Mouse (Mus musculus) MEL (cell line): Measurements from ENCODE around the gene Rnf167. TPM values are rescaled to one million over a fixed set of nuclear protein-coding genes. Genes with fewer than 3 reads are reported as not detected.

ENCODE experiments used
- DNase-seq: peaks from one replicate; pipeline ENCODE4 v3.0.0; 2011; ENCODE audit warnings: low read depth, low spot score
- H3K27ac ChIP-seq: 2 replicates; pipeline ENCODE4 v1.5.1; 2012; ENCODE audit warnings: low read depth, mild to moderate bottlenecking, control low read depth, low read length, moderate library complexity; ENCODE audit not compliant: control insufficient read depth
- H3K27me3 ChIP-seq, 2 experiments: fragments of 150-350 bp in 1 of 2; sonication (generic) in 1 of 2; 2 replicates each; pipeline ENCODE4 v1.6.1; 2012; ENCODE audit warnings: low read length in 2 of 2, mild to moderate bottlenecking in 2 of 2, improper control_type of control experiment in 1 of 2, moderate library complexity in 1 of 2; ENCODE audit not compliant: insufficient read depth in 2 of 2, control insufficient read depth in 1 of 2
- H3K36me3 ChIP-seq, 2 experiments: 2 replicates each; pipeline ENCODE4 v1.6.1; 2012 to 2014; ENCODE audit warnings: low read length in 2 of 2, improper control_type of control experiment in 1 of 2, inconsistent platforms in 1 of 2, mild to moderate bottlenecking in 1 of 2; ENCODE audit not compliant: insufficient read depth in 2 of 2, control insufficient read depth in 1 of 2
- H3K4me1 ChIP-seq, 2 experiments: fragments of 150-350 bp in 1 of 2; sonication (generic) in 1 of 2; 2 replicates each; pipeline ENCODE4 v1.6.1; 2012; ENCODE audit warnings: low read length in 2 of 2, improper control_type of control experiment in 1 of 2, mild to moderate bottlenecking in 1 of 2; ENCODE audit not compliant: insufficient read depth in 2 of 2, control insufficient read depth in 1 of 2
- H3K4me3 ChIP-seq, 2 experiments: fragments of 150-350 bp in 1 of 2; sonication (generic) in 1 of 2; 2 replicates each; pipeline ENCODE4 v1.5.1; 2012; ENCODE audit warnings: low read depth in 2 of 2, low read length in 2 of 2, mild to moderate bottlenecking in 2 of 2, moderate library complexity in 2 of 2, control low read depth in 1 of 2, improper control_type of control experiment in 1 of 2; ENCODE audit not compliant: control insufficient read depth in 1 of 2, insufficient read depth in 1 of 2
- H3K79me2 ChIP-seq: 2 replicates; pipeline ENCODE4 v1.6.1; 2012; ENCODE audit warnings: mild to moderate bottlenecking, low read length, moderate library complexity; ENCODE audit not compliant: control insufficient read depth, poor library complexity, insufficient read depth
- H3K9ac ChIP-seq: 2 replicates; pipeline ENCODE4 v1.6.1; 2012; ENCODE audit warnings: low read depth, mild to moderate bottlenecking, control low read depth, low read length, moderate library complexity; ENCODE audit not compliant: control insufficient read depth, poor library complexity, severe bottlenecking
- H3K9me3 ChIP-seq: fragments of 150-350 bp; sonication (generic); replicated peaks from 2 replicates; pipeline ENCODE4 v1.6.1; 2012; ENCODE audit warnings: mild to moderate bottlenecking, low read length, improper control_type of control experiment, moderate library complexity; ENCODE audit not compliant: insufficient read depth
- CHD1 ChIP-seq: IDR thresholded peaks from 2 replicates; pipeline ENCODE4 v1.6.1; 2012; ENCODE audit warnings: low read depth, mild to moderate bottlenecking, inconsistent platforms, low read length, improper control_type of control experiment
- E2F4 ChIP-seq: IDR thresholded peaks from 2 replicates; pipeline ENCODE4 v1.6.1; 2011; ENCODE audit warnings: low read depth, low read length, improper control_type of control experiment, borderline replicate concordance
- ELF1 ChIP-seq: IDR thresholded peaks from 2 replicates; pipeline ENCODE4 v1.6.1; 2014; ENCODE audit warnings: low read depth, mild to moderate bottlenecking, inconsistent platforms, low read length, improper control_type of control experiment, moderate library complexity
- ETS1 ChIP-seq: IDR thresholded peaks from 2 replicates; pipeline ENCODE4 v1.6.1; 2012; ENCODE audit warnings: low read depth, mild to moderate bottlenecking, inconsistent platforms, low read length, improper control_type of control experiment, moderate library complexity
- GATA1 ChIP-seq: IDR thresholded peaks from 2 replicates; pipeline ENCODE4 v1.6.1; 2011; ENCODE audit warnings: low read depth, low read length, improper control_type of control experiment
- HCFC1 ChIP-seq: IDR thresholded peaks from 2 replicates; pipeline ENCODE4 v1.6.1; 2012; ENCODE audit warnings: low read depth, mild to moderate bottlenecking, inconsistent platforms, low read length, improper control_type of control experiment, moderate library complexity
- JUND ChIP-seq: IDR thresholded peaks from 2 replicates; pipeline ENCODE4 v1.6.1; 2011; ENCODE audit warnings: low read depth, mild to moderate bottlenecking, improper control_type of control experiment, low read length
- KAT2A ChIP-seq: conservative IDR thresholded peaks from 2 replicates; pipeline ENCODE4 v1.6.1; 2012; ENCODE audit warnings: low read depth, low read length, improper control_type of control experiment, inconsistent platforms
- MAFK ChIP-seq: IDR thresholded peaks from 2 replicates; pipeline ENCODE4 v1.6.1; 2011; ENCODE audit warnings: low read depth, mild to moderate bottlenecking, low read length, improper control_type of control experiment, borderline replicate concordance
- MAX ChIP-seq: IDR thresholded peaks from 2 replicates; pipeline ENCODE4 v1.6.1; 2011; ENCODE audit warnings: low read length, improper control_type of control experiment
- MAZ ChIP-seq: IDR thresholded peaks from 2 replicates; pipeline ENCODE4 v1.6.1; 2012; ENCODE audit warnings: low read depth, mild to moderate bottlenecking, inconsistent platforms, low read length, improper control_type of control experiment
- MXI1 ChIP-seq: IDR thresholded peaks from 2 replicates; pipeline ENCODE4 v1.6.1; 2011; ENCODE audit warnings: mild to moderate bottlenecking, low read depth, low read length, improper control_type of control experiment
- MYB ChIP-seq: IDR thresholded peaks from 2 replicates; pipeline ENCODE4 v1.6.1; 2011; ENCODE audit warnings: mild to moderate bottlenecking, low read depth, low read length, improper control_type of control experiment
- NELFE ChIP-seq: IDR thresholded peaks from 2 replicates; pipeline ENCODE4 v1.6.1; 2011; ENCODE audit warnings: low read depth, low read length, improper control_type of control experiment
- NRF1 ChIP-seq: IDR thresholded peaks from 2 replicates; pipeline ENCODE4 v1.6.1; 2014; ENCODE audit warnings: low read depth, mild to moderate bottlenecking, inconsistent platforms, low read length, improper control_type of control experiment, moderate library complexity; ENCODE audit not compliant: poor library complexity, insufficient read depth, severe bottlenecking
- POLR2A ChIP-seq, 2 experiments: IDR thresholded peaks; 2 replicates each; pipeline ENCODE4 v1.6.1; 2011 to 2012; ENCODE audit warnings: low read length in 2 of 2, mild to moderate bottlenecking in 2 of 2, control low read depth in 1 of 2, improper control_type of control experiment in 1 of 2, low read depth in 1 of 2, moderate library complexity in 1 of 2; ENCODE audit not compliant: control insufficient read depth in 1 of 2, insufficient read depth in 1 of 2, poor library complexity in 1 of 2
- POLR2AphosphoS2 ChIP-seq: IDR thresholded peaks from 2 replicates; pipeline ENCODE4 v1.6.1; 2011; ENCODE audit warnings: low read length, improper control_type of control experiment
- POLR2AphosphoS5 ChIP-seq: IDR thresholded peaks from 2 replicates; pipeline ENCODE4 v1.6.1; 2012; ENCODE audit warnings: low read depth, borderline replicate concordance, mild to moderate bottlenecking, inconsistent platforms, low read length, moderate library complexity, mixed read lengths
- RAD21 ChIP-seq: IDR thresholded peaks from 2 replicates; pipeline ENCODE4 v1.6.1; 2011; ENCODE audit warnings: mild to moderate bottlenecking, low read depth, low read length, improper control_type of control experiment
- RCOR1 ChIP-seq: IDR thresholded peaks from 2 replicates; pipeline ENCODE4 v1.6.1; 2012; ENCODE audit warnings: low read depth, mild to moderate bottlenecking, inconsistent platforms, low read length, improper control_type of control experiment
- SIN3A ChIP-seq: IDR thresholded peaks from 2 replicates; pipeline ENCODE4 v1.6.1; 2012; ENCODE audit warnings: low read length, improper control_type of control experiment, inconsistent platforms
- SMC3 ChIP-seq: IDR thresholded peaks from 2 replicates; pipeline ENCODE4 v1.6.1; 2011; ENCODE audit warnings: low read depth, low read length, improper control_type of control experiment
- TAL1 ChIP-seq: IDR thresholded peaks from 2 replicates; pipeline ENCODE4 v1.6.1; 2012; ENCODE audit warnings: mild to moderate bottlenecking, inconsistent platforms, low read length, moderate library complexity, mixed read lengths
- TBP ChIP-seq: IDR thresholded peaks from 2 replicates; pipeline ENCODE4 v1.8.0; 2011; ENCODE audit warnings: low read depth, low read length, improper control_type of control experiment
- TCF12 ChIP-seq: IDR thresholded peaks from 2 replicates; pipeline ENCODE4 v1.6.1; 2014; ENCODE audit warnings: low read depth, mild to moderate bottlenecking, inconsistent platforms, low read length, improper control_type of control experiment, moderate library complexity
- UBTF ChIP-seq: IDR thresholded peaks from 2 replicates; pipeline ENCODE4 v1.6.1; 2012; ENCODE audit warnings: low read depth, mild to moderate bottlenecking, inconsistent platforms, low read length, improper control_type of control experiment, moderate library complexity, borderline replicate concordance; ENCODE audit not compliant: insufficient read depth
- USF1 ChIP-seq: IDR thresholded peaks from 2 replicates; pipeline ENCODE4 v1.6.1; 2014; ENCODE audit warnings: low read depth, mild to moderate bottlenecking, inconsistent platforms, low read length, improper control_type of control experiment, moderate library complexity
- USF2 ChIP-seq, 2 experiments: IDR thresholded peaks; 2 replicates each; pipeline ENCODE4 v1.6.1; 2011 to 2012; ENCODE audit warnings: improper control_type of control experiment in 2 of 2, low read length in 2 of 2, borderline replicate concordance in 1 of 2, inconsistent platforms in 1 of 2, low read depth in 1 of 2, mild to moderate bottlenecking in 1 of 2; ENCODE audit not compliant: insufficient read depth in 1 of 2
- ZC3H11A ChIP-seq: IDR thresholded peaks from 2 replicates; pipeline ENCODE4 v1.6.1; 2012; ENCODE audit warnings: low read depth, mild to moderate bottlenecking, inconsistent platforms, low read length, improper control_type of control experiment
- ZMIZ1 ChIP-seq: IDR thresholded peaks from 2 replicates; pipeline ENCODE4 v1.6.1; 2012; ENCODE audit warnings: low read depth, mild to moderate bottlenecking, inconsistent platforms, low read length, improper control_type of control experiment, moderate library complexity
- ZNF384 ChIP-seq: IDR thresholded peaks from 2 replicates; pipeline ENCODE4 v1.6.1; 2012; ENCODE audit warnings: low read depth, mild to moderate bottlenecking, inconsistent platforms, low read length, improper control_type of control experiment
- polyA plus RNA-seq, 2 experiments: library from polyadenylated mRNA; stranded (reverse) in 1 of 2; unstranded in 1 of 2; fragments of >175 nt in 1 of 2; fragments of >200 nt in 1 of 2; gene quantifications; 2 replicates each; pipeline versions ENCODE4 v1.2.1 to v1.2.4; 2012; ENCODE audit warnings: low replicate concordance in 2 of 2, low read depth in 1 of 2; ENCODE audit not compliant: insufficient read length in 2 of 2, insufficient read depth in 1 of 2, missing spikeins in 1 of 2
- total RNA-seq: library from RNA; depleted of rRNA; stranded (reverse); fragments of 300-350 nt; gene quantifications from 2 replicates; pipeline ENCODE4 v1.2.3, GENCODE M21; 2012

Gene Rnf167
- total and polyA plus RNA-seq, 3 experiments, result 31.4 to 44.4 TPM; not detected in 1

DNA sequence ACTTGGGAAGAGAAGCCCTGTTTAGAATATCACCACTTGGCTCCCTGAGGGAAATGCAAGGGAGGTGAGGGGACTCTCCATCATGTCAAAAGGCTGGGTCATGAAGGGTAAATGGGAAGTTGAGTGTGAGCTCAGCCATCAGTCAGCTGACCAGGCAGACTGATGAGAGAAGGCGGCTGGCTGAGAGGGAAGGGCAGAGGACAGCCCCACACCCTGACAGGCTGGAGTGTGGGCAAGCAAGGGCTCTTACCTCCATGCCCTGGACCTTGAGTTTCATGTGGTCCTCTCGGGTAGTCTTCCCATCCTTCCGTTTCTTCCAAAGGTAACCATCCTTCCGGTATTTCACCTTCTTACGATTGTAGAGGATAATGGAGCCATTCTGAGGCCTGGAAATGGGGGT is 36.6 kb downstream of the Rnf167 start:
- Histone ChIP-seq H3K4me3 (no peak overlapping the region), H3K4me1 (peaks cover 0 to 12% of the 10 kb centered on the region in 2 experiments; a peak in 3 of 4 replicates), H3K27me3 (no peaks in the 10 kb centered on the region), H3K9ac (no peak overlapping the region), H3K79me2 (peaks cover 4% of the 10 kb centered on the region; the same call in 1 of the 2 replicates), H3K36me3 (peaks cover 0 to 10% of the 10 kb centered on the region in 2 experiments; a peak in 2 of 4 replicates), H3K9me3 (no peaks in the 10 kb centered on the region), H3K27ac (no peak overlapping the region)
- no peak for DNase-seq
- TF ChIP-seq ZC3H11A (no peak), SMC3 (no peak), USF1 (no peak), MXI1 (no peak)

DNA sequence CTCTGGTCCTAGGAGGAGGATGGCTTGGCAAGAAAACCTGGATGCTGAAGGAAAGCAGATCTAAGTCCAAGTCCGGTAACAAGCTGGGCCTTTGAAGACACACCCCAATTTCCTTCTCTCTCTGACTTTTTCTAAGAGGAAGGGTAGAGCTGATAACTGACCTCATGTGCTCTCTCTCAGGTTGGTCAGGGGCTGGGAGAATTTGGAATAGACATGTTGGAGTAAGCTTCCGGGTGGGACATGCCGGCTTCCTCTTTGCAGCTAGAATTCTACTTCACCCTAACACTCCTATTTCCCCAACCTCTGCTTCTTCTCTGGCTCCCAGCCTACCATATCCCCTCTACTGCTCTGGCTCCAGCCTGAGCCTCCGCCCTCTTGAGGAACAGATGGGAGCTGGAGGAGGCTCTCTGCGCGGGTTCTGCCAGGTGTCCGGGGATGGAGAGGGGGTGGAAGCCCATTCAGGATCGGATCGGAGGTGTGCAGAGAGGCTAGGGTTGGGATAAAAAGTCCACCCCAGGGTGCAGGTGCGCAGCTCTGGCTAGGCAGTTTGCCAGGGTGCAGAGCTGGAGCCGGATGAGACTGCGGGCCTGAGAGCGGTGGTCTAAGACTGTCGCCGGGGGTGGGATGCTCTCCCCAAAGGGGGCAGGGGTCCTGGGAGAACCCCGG is 40.0 kb downstream of the Rnf167 start:
- Histone ChIP-seq H3K9me3 (no peaks in the 10 kb centered on the region), H3K27me3 (no peaks in the 10 kb centered on the region), H3K27ac (peak overlapping the region; percentile 48), H3K36me3 (peaks cover 0 to 5% of the 10 kb centered on the region in 2 experiments; a peak in 2 of 4 replicates), H3K79me2 (peaks cover 4% of the 10 kb centered on the region; the same call in 1 of the 2 replicates), H3K4me1 (peaks cover 0 to 9% of the 10 kb centered on the region in 2 experiments; a peak in 2 of 4 replicates), H3K4me3 (peak overlapping the region; percentile 63 to 79), H3K9ac (peak overlapping the region; percentile 86)
- DNase-seq, result peak; percentile 78
- TF ChIP-seq MXI1 (peak; percentile 10; the same call in 1 of the 2 replicates), ZMIZ1 (0 out of 2 replicates have a peak, but pooled peaks have one; percentile 6), ELF1 (peak; percentile 65), NELFE (peak; percentile 33; the same call in 1 of the 2 replicates), ETS1 (0 out of 2 replicates have a peak, but pooled peaks have one; percentile 25), POLR2AphosphoS2 (no peak), ZNF384 (no peak), RAD21 (no peak), RCOR1 (no peak), POLR2AphosphoS5 (no peak), USF2 (IDR thresholded peaks at IDR 0.05; ENCODE audit: borderline replicate concordance in 1 of 2, insufficient read depth in 1 of 2, low read depth in 1 of 2, low read length in 2 of 2) (no peak), E2F4 (no peak), MAZ (no peak), HCFC1 (no peak), NRF1 (no peak), POLR2A (IDR thresholded peaks at IDR 0.05; ENCODE audit: control insufficient read depth in 1 of 2, insufficient read depth in 1 of 2, low read depth in 1 of 2, low read length in 2 of 2, poor library complexity in 1 of 2) (no peak), UBTF (no peak), KAT2A (no peak), SIN3A (peak; percentile 27; the same call in 1 of the 2 replicates), TCF12 (0 out of 2 replicates have a peak, but pooled peaks have one; percentile 6), TBP (no peak), GATA1 (no peak), TAL1 (no peak), CHD1 (no peak), JUND (no peak), MAX (peak; percentile 61; the same call in 1 of the 2 replicates), MYB (no peak), MAFK (no peak)
